Mouse (Mus musculus) ES-E14 (cell line): Measurements from ENCODE around the gene Nup43.

Experiments used
- CHD2 ChIP-seq: IDR thresholded peaks from 2 replicates; pipeline ENCODE4 v1.6.1; 2014; ENCODE audit warnings: mild to moderate bottlenecking, low read depth, low read length, inconsistent platforms
- ZNF384 ChIP-seq: IDR thresholded peaks from 2 replicates; pipeline ENCODE4 v1.6.1; 2012; ENCODE audit warnings: low read depth, low read length, inconsistent platforms

DNA sequence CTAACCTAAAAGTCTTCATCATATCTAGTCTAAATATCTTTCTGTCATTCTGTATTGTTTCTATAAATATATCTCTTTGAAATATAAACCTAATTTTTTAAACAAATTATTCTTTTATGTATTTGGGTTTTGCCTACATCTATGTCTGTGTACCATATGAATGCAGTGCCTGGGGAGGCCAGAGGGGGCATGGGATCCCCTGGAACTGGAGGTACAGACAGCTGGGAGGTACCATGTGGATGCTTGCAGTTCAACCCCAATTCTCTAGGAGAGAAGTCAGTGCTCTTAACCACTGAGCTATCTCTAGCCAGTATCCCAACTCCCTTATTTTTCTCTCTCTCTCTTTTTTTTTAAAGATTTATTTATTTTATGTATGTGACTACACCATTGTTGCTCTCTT is 28.0 kb downstream of the Nup43 start:
- TF ChIP-seq CHD2 (no peak), ZNF384 (no peak)
